In genomic region chr7:16845820-16846167, GRCm38 (mm10) we compare ENCODE assay signal across 9 mouse cellular contexts. TPM values are rescaled to one million over a fixed set of nuclear protein-coding genes. Genes with fewer than 3 reads are reported as not detected.
A peak's percentile ranks its signal among the peaks of the same experiment; 100 is the strongest.
DNase-seq lines count a peak whose midpoint lies in the region; ATAC-seq and TF ChIP-seq lines count a peak whose summit lies in the region.
"Had no signal": no experiment of that assay in that cellular context is flagged by ENCODE, and none has a peak within 500 bp of the region (broad histone marks: within the 10 kb centered on the region; RNA-seq: fewer than 3 reads in every experiment).

No protein-coding gene starts in this region.

- ATAC-seq in forebrain, embryonic 11.5 days (replicated peaks; ENCODE audit: low FRiP score), result no peak
- no peak for ATAC-seq in forebrain, postnatal 0 days
- no peak for ATAC-seq in lung, postnatal 0 days
- no peak for ATAC-seq in intestine, embryonic 16.5 days
- no peak for ATAC-seq in neural tube, embryonic 14.5 days (ENCODE audit: low read depth)

- no peak overlapping the region for H3K4me3 ChIP-seq in forebrain, embryonic 11.5 days (ENCODE audit: low read depth, low read length)
- no peak overlapping the region for H3K4me3 ChIP-seq in forebrain, postnatal 0 days (ENCODE audit: low read depth, low read length)
- H3K4me3 ChIP-seq in lung, postnatal 0 days (ENCODE audit: low read depth, low read length), result peak overlapping the region; percentile 59
- H3K4me3 ChIP-seq in intestine, embryonic 16.5 days (ENCODE audit: low read length), result peak overlapping the region; percentile 64
- H3K4me3 ChIP-seq in neural tube, embryonic 14.5 days (ENCODE audit: low read depth, low read length), result no peak overlapping the region

- peaks cover 8% of the 10 kb centered on the region for H3K4me1 ChIP-seq in forebrain, embryonic 11.5 days (replicated peaks; ENCODE audit: control insufficient read depth, insufficient read depth, low read length)
- H3K4me1 ChIP-seq in forebrain, postnatal 0 days (ENCODE audit: insufficient read depth), result no peaks in the 10 kb centered on the region
- peaks cover 17% of the 10 kb centered on the region; the same call in 1 of the 2 replicates for H3K4me1 ChIP-seq in lung, postnatal 0 days (ENCODE audit: insufficient read depth, low read depth, low read length)
- H3K4me1 ChIP-seq in intestine, embryonic 16.5 days (ENCODE audit: control insufficient read depth, insufficient read depth, low read length), result peaks cover 21% of the 10 kb centered on the region
- peaks cover 15% of the 10 kb centered on the region for H3K4me1 ChIP-seq in neural tube, embryonic 14.5 days (ENCODE audit: control insufficient read depth, insufficient read depth, low read length)

- H3K27ac ChIP-seq in forebrain, embryonic 11.5 days (ENCODE audit: low read depth, low read length), result no peak overlapping the region
- H3K27ac ChIP-seq in forebrain, postnatal 0 days (ENCODE audit: low read depth, low read length), result no peak overlapping the region
- peak overlapping the region; percentile 94 for H3K27ac ChIP-seq in lung, postnatal 0 days (ENCODE audit: low read length)
- H3K27ac ChIP-seq in intestine, embryonic 16.5 days (ENCODE audit: low read length), result peak overlapping the region; percentile 78
- no peak overlapping the region for H3K27ac ChIP-seq in neural tube, embryonic 14.5 days (ENCODE audit: low read depth, low read length)

- DNase-seq in forebrain, embryonic 11.5 days (ENCODE audit: low spot score), result no peak
- DNase-seq in forebrain, postnatal 0 days, result no peak
- no peak for DNase-seq in lung, postnatal 0 days (ENCODE audit: low spot score)
- DNase-seq in lung, postnatal 10 days, result no peak
- DNase-seq in embryo, embryonic 11 days, result no peak
- no peak for DNase-seq in adrenal gland, postnatal 4 days (ENCODE audit: low spot score in 2 of 2)

- WGBS in forebrain, embryonic 11.5 days, result 31% methylated on average over 10 of the region's 10 CpGs
- WGBS in forebrain, postnatal 0 days, result 48% methylated on average over 10 of the region's 10 CpGs
- WGBS in lung, postnatal 0 days, result 24% methylated on average over 10 of the region's 10 CpGs
- 39% methylated on average over 10 of the region's 10 CpGs for WGBS in intestine, embryonic 16.5 days
- 39% methylated on average over 10 of the region's 10 CpGs for WGBS in neural tube, embryonic 14.5 days

- H3K4me2 ChIP-seq in forebrain, embryonic 11.5 days (ENCODE audit: low read depth, low read length, severe bottlenecking), result peak overlapping the region; percentile 24; the same call in 1 of the 2 replicates
- no peak overlapping the region for H3K4me2 ChIP-seq in forebrain, postnatal 0 days (ENCODE audit: low read depth)
- H3K4me2 ChIP-seq in lung, postnatal 0 days (replicated peaks; ENCODE audit: low read depth, low read length), result peak overlapping the region; percentile 98
- peak overlapping the region; percentile 98 for H3K4me2 ChIP-seq in intestine, embryonic 16.5 days (ENCODE audit: low read depth, low read length)
- H3K4me2 ChIP-seq in neural tube, embryonic 14.5 days (ENCODE audit: low read depth, low read length), result 0 out of 2 replicates have a peak overlapping the region, but pooled peaks have one; percentile 17

- H3K36me3 ChIP-seq in forebrain, embryonic 11.5 days (ENCODE audit: control insufficient read depth, insufficient read depth, low read length), result no peaks in the 10 kb centered on the region; the same call in 1 of the 2 replicates
- H3K36me3 ChIP-seq in forebrain, postnatal 0 days (ENCODE audit: insufficient read depth), result peaks cover 6% of the 10 kb centered on the region
- H3K36me3 ChIP-seq in lung, postnatal 0 days (ENCODE audit: insufficient read depth, low read length), result peaks cover 11% of the 10 kb centered on the region
- H3K36me3 ChIP-seq in intestine, embryonic 16.5 days (ENCODE audit: control insufficient read depth, insufficient read depth, low read length), result no peaks in the 10 kb centered on the region
- H3K36me3 ChIP-seq in neural tube, embryonic 14.5 days (ENCODE audit: control insufficient read depth, insufficient read depth, low read length), result peaks cover 1% of the 10 kb centered on the region; the same call in 1 of the 2 replicates

- no peaks in the 10 kb centered on the region for H3K27me3 ChIP-seq in forebrain, embryonic 11.5 days (ENCODE audit: control insufficient read depth, insufficient read depth, low read length)
- no peaks in the 10 kb centered on the region for H3K27me3 ChIP-seq in forebrain, postnatal 0 days (ENCODE audit: insufficient read depth, low read length)
- H3K27me3 ChIP-seq in lung, postnatal 0 days (replicated peaks; ENCODE audit: insufficient read depth, low read length), result no peaks in the 10 kb centered on the region
- H3K27me3 ChIP-seq in intestine, embryonic 16.5 days (replicated peaks; ENCODE audit: control insufficient read depth, insufficient read depth, low read length), result no peaks in the 10 kb centered on the region
- H3K27me3 ChIP-seq in neural tube, embryonic 14.5 days (ENCODE audit: control insufficient read depth, insufficient read depth, low read length), result no peaks in the 10 kb centered on the region

- TF ChIP-seq EP300 in lung, postnatal 0 days (IDR thresholded peaks at IDR 0.05), result no peak

- no peaks in the 10 kb centered on the region for H3K9me3 ChIP-seq in forebrain, embryonic 11.5 days (ENCODE audit: control insufficient read depth, low read length)
- H3K9me3 ChIP-seq in forebrain, postnatal 0 days (ENCODE audit: low read length), result no peaks in the 10 kb centered on the region
- H3K9me3 ChIP-seq in lung, postnatal 0 days (ENCODE audit: low read length), result no peaks in the 10 kb centered on the region
- H3K9me3 ChIP-seq in intestine, embryonic 16.5 days (ENCODE audit: control insufficient read depth, low read length), result no peaks in the 10 kb centered on the region
- no peaks in the 10 kb centered on the region for H3K9me3 ChIP-seq in neural tube, embryonic 14.5 days (ENCODE audit: control insufficient read depth, low read length)

- no peak for TF ChIP-seq CTCF in forebrain, postnatal 0 days (IDR thresholded peaks at IDR 0.05; ENCODE audit: low read depth)
- no peak for TF ChIP-seq CTCF in lung, postnatal 0 days (IDR thresholded peaks at IDR 0.05)

- no peak overlapping the region for H3K9ac ChIP-seq in forebrain, embryonic 11.5 days (ENCODE audit: low read length)
- H3K9ac ChIP-seq in forebrain, postnatal 0 days, result no peak overlapping the region
- peak overlapping the region; percentile 82 for H3K9ac ChIP-seq in lung, postnatal 0 days (replicated peaks; ENCODE audit: low read depth)
- H3K9ac ChIP-seq in intestine, embryonic 16.5 days (ENCODE audit: low read depth, low read length), result peak overlapping the region; percentile 66
- no peak overlapping the region for H3K9ac ChIP-seq in neural tube, embryonic 14.5 days (replicated peaks; ENCODE audit: low read depth, low read length)

RNA-seq across cellular contexts. Expression of gene Prkd2, which starts 3.1 kb away (rescaled TPM):
- 11.0 and 11.6 TPM in 2 replicates for polyA plus RNA-seq in forebrain, embryonic 11.5 days (2014; fragmentation: Nextera tagmentation; extraction: Ambion mirVana)
- total RNA-seq in forebrain, postnatal 0 days (2014; rRNA removed), result 2.9 and 3.9 TPM in 2 replicates
- polyA plus RNA-seq in forebrain, postnatal 0 days (2015; fragmentation: Nextera tagmentation; extraction: Ambion mirVana), result 2.7 and 4.0 TPM in 2 replicates
- polyA plus RNA-seq in lung, postnatal 0 days (2015; fragmentation: Nextera tagmentation; extraction: Ambion mirVana), result 26.1 and 29.0 TPM in 2 replicates
- 10.3 and 11.5 TPM in 2 replicates for polyA plus RNA-seq in intestine, embryonic 16.5 days (2015; fragmentation: Nextera tagmentation; extraction: Ambion mirVana)
- 4.5 and 7.4 TPM in 2 replicates for polyA plus RNA-seq in neural tube, embryonic 14.5 days (2014; fragmentation: Nextera tagmentation; extraction: Ambion mirVana)
- total RNA-seq in adrenal gland, postnatal 4 days (2021), result 10 to 100 TPM; 22.0 to 22.2 TPM

RNA-seq across cellular contexts. Expression of gene Fkrp, which starts 29.3 kb away (rescaled TPM):
- 27.1 and 29.0 TPM in 2 replicates for polyA plus RNA-seq in forebrain, embryonic 11.5 days (2014; fragmentation: Nextera tagmentation; extraction: Ambion mirVana)
- 40.0 and 54.6 TPM in 2 replicates for total RNA-seq in forebrain, postnatal 0 days (2014; rRNA removed)
- polyA plus RNA-seq in forebrain, postnatal 0 days (2015; fragmentation: Nextera tagmentation; extraction: Ambion mirVana), result 31.7 and 37.8 TPM in 2 replicates
- 22.3 and 23.5 TPM in 2 replicates for polyA plus RNA-seq in lung, postnatal 0 days (2015; fragmentation: Nextera tagmentation; extraction: Ambion mirVana)
- polyA plus RNA-seq in intestine, embryonic 16.5 days (2015; fragmentation: Nextera tagmentation; extraction: Ambion mirVana), result 20.3 and 22.3 TPM in 2 replicates
- polyA plus RNA-seq in neural tube, embryonic 14.5 days (2014; fragmentation: Nextera tagmentation; extraction: Ambion mirVana), result 44.5 and 51.5 TPM in 2 replicates
- total RNA-seq in adrenal gland, postnatal 4 days (2021), result 10 to 100 TPM; 26.3 to 29.0 TPM

RNA-seq across cellular contexts. Expression of gene Dact3, which starts 29.3 kb away (rescaled TPM):
- polyA plus RNA-seq in forebrain, embryonic 11.5 days (2014; fragmentation: Nextera tagmentation; extraction: Ambion mirVana), result 4.8 and 7.0 TPM in 2 replicates
- 69.0 and 70.3 TPM in 2 replicates for total RNA-seq in forebrain, postnatal 0 days (2014; rRNA removed)
- 7.8 and 8.6 TPM in 2 replicates for polyA plus RNA-seq in forebrain, postnatal 0 days (2015; fragmentation: Nextera tagmentation; extraction: Ambion mirVana)
- polyA plus RNA-seq in lung, postnatal 0 days (2015; fragmentation: Nextera tagmentation; extraction: Ambion mirVana), result 4.2 and 4.3 TPM in 2 replicates
- polyA plus RNA-seq in intestine, embryonic 16.5 days (2015; fragmentation: Nextera tagmentation; extraction: Ambion mirVana), result 1.6 and 1.7 TPM in 2 replicates
- 5.8 and 6.1 TPM in 2 replicates for polyA plus RNA-seq in neural tube, embryonic 14.5 days (2014; fragmentation: Nextera tagmentation; extraction: Ambion mirVana)
- 10 to 100 TPM; 12.7 to 13.7 TPM for total RNA-seq in adrenal gland, postnatal 4 days (2021)

RNA-seq across cellular contexts. Expression of gene Strn4, which starts 30.1 kb away (rescaled TPM):
- polyA plus RNA-seq in forebrain, embryonic 11.5 days (2014; fragmentation: Nextera tagmentation; extraction: Ambion mirVana), result 137 and 166 TPM in 2 replicates
- total RNA-seq in forebrain, postnatal 0 days (2014; rRNA removed), result 240 and 243 TPM in 2 replicates
- 168 and 169 TPM in 2 replicates for polyA plus RNA-seq in forebrain, postnatal 0 days (2015; fragmentation: Nextera tagmentation; extraction: Ambion mirVana)
- 57.7 and 60.7 TPM in 2 replicates for polyA plus RNA-seq in lung, postnatal 0 days (2015; fragmentation: Nextera tagmentation; extraction: Ambion mirVana)
- 68.9 and 72.3 TPM in 2 replicates for polyA plus RNA-seq in intestine, embryonic 16.5 days (2015; fragmentation: Nextera tagmentation; extraction: Ambion mirVana)
- 191 and 199 TPM in 2 replicates for polyA plus RNA-seq in neural tube, embryonic 14.5 days (2014; fragmentation: Nextera tagmentation; extraction: Ambion mirVana)
- total RNA-seq in adrenal gland, postnatal 4 days (2021), result 100 to 1,000 TPM in 1 of 2 experiments, 10 to 100 TPM in 1; 96.9 to 106 TPM

RNA-seq across cellular contexts. Expression of gene Gng8, which starts 45.8 kb away (rescaled TPM):
- 7.3 and 7.4 TPM in 2 replicates for polyA plus RNA-seq in forebrain, embryonic 11.5 days (2014; fragmentation: Nextera tagmentation; extraction: Ambion mirVana)
- not detected in 2 replicates for total RNA-seq in forebrain, postnatal 0 days (2014; rRNA removed)
- 9.3 and 16.4 TPM in 2 replicates for polyA plus RNA-seq in forebrain, postnatal 0 days (2015; fragmentation: Nextera tagmentation; extraction: Ambion mirVana)
- 5.2 and 6.6 TPM in 2 replicates for polyA plus RNA-seq in lung, postnatal 0 days (2015; fragmentation: Nextera tagmentation; extraction: Ambion mirVana)
- polyA plus RNA-seq in intestine, embryonic 16.5 days (2015; fragmentation: Nextera tagmentation; extraction: Ambion mirVana), result 7.8 and 9.2 TPM in 2 replicates
- polyA plus RNA-seq in neural tube, embryonic 14.5 days (2014; fragmentation: Nextera tagmentation; extraction: Ambion mirVana), result 0.39 and 9.8 TPM in 2 replicates
- 1 to 10 TPM; 2.4 to 4.0 TPM for total RNA-seq in adrenal gland, postnatal 4 days (2021)
- total RNA-seq: neutrophil, adult 5-6 weeks had no signal

Comparison
In these comparisons a context has a peak if more than half of its experiments do, and no peak if none do; other contexts are left out.
1. H3K27ac ChIP-seq: peak in lung, postnatal 0 days (single experiment) and intestine, embryonic 16.5 days (single experiment); none in forebrain, embryonic 11.5 days (single experiment), forebrain, postnatal 0 days (single experiment) and neural tube, embryonic 14.5 days (single experiment).
2. H3K4me3 ChIP-seq: peak in lung, postnatal 0 days (single experiment) and intestine, embryonic 16.5 days (single experiment); none in forebrain, embryonic 11.5 days (single experiment), forebrain, postnatal 0 days (single experiment) and neural tube, embryonic 14.5 days (single experiment).
3. H3K9ac ChIP-seq: peak in lung, postnatal 0 days (single experiment) and intestine, embryonic 16.5 days (single experiment); none in forebrain, embryonic 11.5 days (single experiment), forebrain, postnatal 0 days (single experiment) and neural tube, embryonic 14.5 days (single experiment).